Mouse (Mus musculus): ENCODE data around the gene Rreb1.

Gene Rreb1

GRCm38 (mm10) chr13:37940649-37941048 lies 162.4 kb downstream of the Rreb1 start:
- DNase-seq (ENCODE audit: low read depth in 2 of 2, low spot score in 2 of 2): no peak

- DNase-seq (ENCODE audit: low read depth in 2 of 2, low spot score in 2 of 2): no peak
Observed at GRCm38 (mm10) chr13:37941138-37941645, 163.0 kb downstream of the Rreb1 start.

- DNase-seq (ENCODE audit: low read depth in 2 of 2, low spot score in 2 of 2): no peak
Observed at GRCm38 (mm10) chr13:37941950-37942886, 164.0 kb downstream of the Rreb1 start.

GRCm38 (mm10) chr13:37942887-37943331 lies 164.7 kb downstream of the Rreb1 start:
- DNase-seq (ENCODE audit: low read depth in 2 of 2, low spot score in 2 of 2): no peak

GRCm38 (mm10) chr13:37943466-37943865 lies 165.3 kb downstream of the Rreb1 start:
- no peak for DNase-seq (ENCODE audit: low read depth in 2 of 2, low spot score in 2 of 2)

- DNase-seq (ENCODE audit: low read depth in 2 of 2, low spot score in 2 of 2): no peak
Observed at GRCm38 (mm10) chr13:37944306-37944705, 166.1 kb downstream of the Rreb1 start.

- no peak for DNase-seq (ENCODE audit: low read depth in 2 of 2, low spot score in 2 of 2)
Observed at GRCm38 (mm10) chr13:37945392-37945791, 167.2 kb downstream of the Rreb1 start.

GRCm38 (mm10) chr13:37946734-37947133 lies 168.5 kb downstream of the Rreb1 start:
- DNase-seq (ENCODE audit: low read depth in 2 of 2, low spot score in 2 of 2): peak; percentile 35 to 50

- no peak for DNase-seq (ENCODE audit: low read depth in 2 of 2, low spot score in 2 of 2)
Observed at GRCm38 (mm10) chr13:37952981-37953380, 174.8 kb downstream of the Rreb1 start.

GRCm38 (mm10) chr13:37954318-37954717 lies 176.1 kb downstream of the Rreb1 start:
- DNase-seq (ENCODE audit: low read depth in 2 of 2, low spot score in 2 of 2): no peak

- no peak for DNase-seq (ENCODE audit: low read depth in 2 of 2, low spot score in 2 of 2)
Observed at GRCm38 (mm10) chr13:37958498-37959238, 180.5 kb downstream of the Rreb1 start.

- DNase-seq (ENCODE audit: low read depth in 2 of 2, low spot score in 2 of 2): no peak
Observed at GRCm38 (mm10) chr13:37959239-37959907, 181.2 kb downstream of the Rreb1 start.

GRCm38 (mm10) chr13:37959936-37960335 lies 181.7 kb downstream of the Rreb1 start:
- DNase-seq (ENCODE audit: low read depth in 2 of 2, low spot score in 2 of 2): no peak

GRCm38 (mm10) chr13:37962541-37962940 lies 184.3 kb downstream of the Rreb1 start:
- DNase-seq (ENCODE audit: low read depth in 2 of 2, low spot score in 2 of 2): no peak

GRCm38 (mm10) chr13:37963354-37964007 lies 185.3 kb downstream of the Rreb1 start:
- peak; percentile 55 to 68 for DNase-seq (ENCODE audit: low read depth in 2 of 2, low spot score in 2 of 2)

GRCm38 (mm10) chr13:37964128-37965087 lies 186.2 kb downstream of the Rreb1 start:
- DNase-seq (ENCODE audit: low read depth in 2 of 2, low spot score in 2 of 2): no peak

- no peak for DNase-seq (ENCODE audit: low read depth in 2 of 2, low spot score in 2 of 2)
Observed at GRCm38 (mm10) chr13:37965126-37965914, 187.1 kb downstream of the Rreb1 start.

GRCm38 (mm10) chr13:37966256-37967051 lies 188.3 kb downstream of the Rreb1 start:
- DNase-seq (ENCODE audit: low read depth in 2 of 2, low spot score in 2 of 2): no peak

Measured in CD8-positive naive resting alpha-beta T cell, adult 2 months (primary cell).